Mouse (Mus musculus): ENCODE measurements around the gene Gm45062. TPM values are rescaled to one million over a fixed set of nuclear protein-coding genes. Genes with fewer than 3 reads are reported as not detected.

The Gm45062 gene
- polyA plus RNA-seq, 1 experiment from 2014 or later, result 8.2 TPM

DNA sequence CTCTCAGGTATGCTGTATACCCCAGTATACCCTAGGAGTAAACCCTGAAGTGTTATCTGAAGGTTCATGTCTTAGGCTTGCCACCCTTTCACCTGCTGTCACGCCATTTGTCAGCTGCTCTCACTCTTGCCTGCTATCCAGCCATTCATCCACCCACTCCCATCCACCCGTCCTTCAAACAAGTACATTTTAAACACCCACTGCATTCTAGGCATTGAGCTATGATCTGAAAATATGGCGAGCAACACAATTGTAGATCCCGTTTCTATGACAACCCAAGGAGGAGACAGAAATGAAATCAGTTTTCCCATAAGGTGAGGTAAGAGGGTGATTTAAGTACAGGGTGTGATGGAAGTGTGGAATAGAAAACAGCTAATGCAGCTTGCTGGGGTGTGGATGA is 378.9 kb downstream of the Gm45062 start:
- Histone ChIP-seq H3K36me3 (ENCODE audit: control insufficient read depth, insufficient read depth, low read length) (no peaks in the 10 kb centered on the region), H3K4me2 (ENCODE audit: low read depth, low read length) (no peak overlapping the region), H3K4me3 (ENCODE audit: low read depth, low read length) (no peak overlapping the region), H3K27me3 (replicated peaks; ENCODE audit: control insufficient read depth, insufficient read depth, low read length) (no peaks in the 10 kb centered on the region), H3K4me1 (ENCODE audit: control insufficient read depth, insufficient read depth, low read length) (no peaks in the 10 kb centered on the region), H3K9ac (ENCODE audit: low read depth, low read length) (no peak overlapping the region), H3K9me3 (ENCODE audit: control insufficient read depth, low read length) (no peaks in the 10 kb centered on the region), H3K27ac (replicated peaks; ENCODE audit: low read depth, low read length) (no peak overlapping the region)
- DNase-seq (ENCODE audit: low spot score) (no peak), ATAC-seq (ENCODE audit: low read depth) (no peak)
- 90% methylated on average over 4 of the region's 4 CpGs for WGBS

DNA sequence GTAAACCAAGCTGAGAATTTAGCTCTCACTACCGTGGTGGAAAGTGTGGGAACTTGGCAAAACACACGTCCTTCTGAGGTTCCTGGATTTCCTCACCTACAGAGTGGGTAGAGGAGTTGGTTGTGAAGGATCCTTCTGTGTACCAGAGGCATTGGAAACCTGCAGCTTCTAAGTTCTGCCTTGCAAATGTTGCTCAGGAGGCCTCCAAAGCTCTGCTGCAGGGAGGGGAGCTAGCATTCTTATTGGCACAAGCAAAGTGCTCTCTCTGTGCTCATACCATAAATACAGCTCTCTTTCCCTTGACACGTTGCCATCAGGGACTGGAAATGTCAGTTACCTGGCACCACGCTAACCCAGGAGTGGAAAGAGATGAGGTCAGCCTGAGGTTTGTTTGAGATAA is 379.6 kb downstream of the Gm45062 start:
- WGBS, result 73% methylated on average over 4 of the region's 4 CpGs

DNA sequence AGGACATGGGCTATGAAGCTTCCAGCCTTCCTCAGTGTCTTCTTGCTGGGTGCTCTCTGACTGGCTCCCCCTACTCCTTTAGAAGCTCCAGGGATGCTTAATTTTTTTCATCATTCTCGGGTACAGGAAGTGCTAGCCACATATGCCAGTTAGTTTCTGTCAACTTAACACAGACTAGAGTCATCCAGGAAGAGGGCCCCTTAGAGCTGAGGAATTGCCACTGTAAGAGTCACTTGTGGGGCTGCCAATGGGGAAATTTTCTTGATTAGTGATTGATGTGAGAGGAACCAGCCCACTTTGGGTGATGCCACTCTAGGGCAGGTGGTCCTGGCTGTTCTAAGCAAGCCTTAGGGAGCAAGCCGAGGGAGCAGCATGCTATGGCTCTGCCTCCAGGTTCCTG is 380.3 kb downstream of the Gm45062 start:
- H3K4me1 ChIP-seq (ENCODE audit: control insufficient read depth, insufficient read depth, low read length), result no peaks in the 10 kb centered on the region
- H3K27me3 ChIP-seq (replicated peaks; ENCODE audit: control insufficient read depth, insufficient read depth, low read length), result no peaks in the 10 kb centered on the region
- no peak overlapping the region for H3K27ac ChIP-seq (replicated peaks; ENCODE audit: low read depth, low read length)
- ATAC-seq (ENCODE audit: low read depth), result no peak
- 80% methylated on average over 2 of the region's 2 CpGs for WGBS
- H3K4me3 ChIP-seq (ENCODE audit: low read depth, low read length), result no peak overlapping the region
- DNase-seq (ENCODE audit: low spot score), result no peak
- H3K9me3 ChIP-seq (ENCODE audit: control insufficient read depth, low read length), result no peaks in the 10 kb centered on the region
- no peaks in the 10 kb centered on the region for H3K36me3 ChIP-seq (ENCODE audit: control insufficient read depth, insufficient read depth, low read length)
- H3K9ac ChIP-seq (ENCODE audit: low read depth, low read length), result no peak overlapping the region
- no peak overlapping the region for H3K4me2 ChIP-seq (ENCODE audit: low read depth, low read length)

More for the DNA sequence above, 379.6 kb downstream of the Gm45062 start:
- ATAC-seq (ENCODE audit: low read depth), result no peak
- H3K4me2 ChIP-seq (ENCODE audit: low read depth, low read length), result no peak overlapping the region
- H3K36me3 ChIP-seq (ENCODE audit: control insufficient read depth, insufficient read depth, low read length), result no peaks in the 10 kb centered on the region
- H3K9me3 ChIP-seq (ENCODE audit: control insufficient read depth, low read length), result no peaks in the 10 kb centered on the region
- H3K9ac ChIP-seq (ENCODE audit: low read depth, low read length), result no peak overlapping the region
- H3K4me1 ChIP-seq (ENCODE audit: control insufficient read depth, insufficient read depth, low read length), result no peaks in the 10 kb centered on the region
- no peak overlapping the region for H3K27ac ChIP-seq (replicated peaks; ENCODE audit: low read depth, low read length)
- H3K4me3 ChIP-seq (ENCODE audit: low read depth, low read length), result no peak overlapping the region
- no peaks in the 10 kb centered on the region for H3K27me3 ChIP-seq (replicated peaks; ENCODE audit: control insufficient read depth, insufficient read depth, low read length)
- peak; percentile 12 for DNase-seq (ENCODE audit: low spot score)

DNA sequence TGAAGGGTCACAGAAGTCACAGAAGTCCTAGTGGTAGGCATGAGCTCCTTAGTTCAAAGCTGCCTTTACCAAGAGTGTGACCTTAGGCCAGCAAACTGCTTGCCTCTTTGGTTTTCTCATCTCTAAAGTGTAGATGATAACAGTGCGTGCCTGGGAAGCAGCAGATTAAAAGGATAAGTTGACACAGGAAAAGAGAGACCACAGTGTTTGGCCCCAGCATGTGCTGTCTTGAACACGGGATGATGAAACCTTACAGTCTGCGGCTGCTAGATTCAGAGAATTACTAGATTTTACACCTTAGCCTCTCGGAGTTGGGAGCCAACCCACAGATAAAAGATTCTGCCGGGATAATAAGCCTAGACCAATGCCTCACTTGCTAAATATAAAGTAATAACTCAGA is 381.6 kb downstream of the Gm45062 start:
- H3K36me3 ChIP-seq (ENCODE audit: control insufficient read depth, insufficient read depth, low read length), result no peaks in the 10 kb centered on the region
- H3K27ac ChIP-seq (replicated peaks; ENCODE audit: low read depth, low read length), result no peak overlapping the region
- no peak for DNase-seq (ENCODE audit: low spot score)
- H3K4me3 ChIP-seq (ENCODE audit: low read depth, low read length), result no peak overlapping the region
- H3K4me2 ChIP-seq (ENCODE audit: low read depth, low read length), result no peak overlapping the region
- H3K9ac ChIP-seq (ENCODE audit: low read depth, low read length), result no peak overlapping the region
- no peaks in the 10 kb centered on the region for H3K9me3 ChIP-seq (ENCODE audit: control insufficient read depth, low read length)
- H3K4me1 ChIP-seq (ENCODE audit: control insufficient read depth, insufficient read depth, low read length), result 0 out of 2 replicates have a peak, but pooled peaks cover 4% of the 10 kb centered on the region
- no peak for ATAC-seq (ENCODE audit: low read depth)
- WGBS, result 82% methylated on average over 5 of the region's 5 CpGs
- H3K27me3 ChIP-seq (replicated peaks; ENCODE audit: control insufficient read depth, insufficient read depth, low read length), result no peaks in the 10 kb centered on the region

DNA sequence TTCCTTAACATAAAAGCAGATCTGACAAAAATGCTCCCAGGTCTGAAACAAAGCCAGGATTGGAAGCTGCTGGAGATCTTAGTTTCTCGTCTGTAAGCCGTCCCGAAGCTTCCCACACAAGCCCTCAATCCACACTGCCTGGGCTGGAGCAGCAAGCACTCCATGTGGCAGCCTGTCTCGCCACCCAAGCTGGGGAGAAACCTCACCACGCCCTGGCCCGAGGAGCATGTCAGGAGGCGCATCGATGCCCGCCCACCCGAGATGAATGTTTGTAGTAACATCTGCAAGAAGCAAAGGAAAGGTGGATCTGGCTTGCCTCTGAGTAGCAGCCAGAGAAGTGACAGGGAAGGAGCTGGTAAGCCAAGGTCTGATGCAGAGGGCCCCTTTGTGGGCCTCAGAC is 385.5 kb downstream of the Gm45062 start:
- H3K27me3 ChIP-seq (replicated peaks; ENCODE audit: control insufficient read depth, insufficient read depth, low read length), result no peaks in the 10 kb centered on the region
- peak overlapping the region; percentile 58; the same call in 1 of the 2 replicates for H3K27ac ChIP-seq (replicated peaks; ENCODE audit: low read depth, low read length)
- no peak overlapping the region for H3K4me2 ChIP-seq (ENCODE audit: low read depth, low read length)
- WGBS, result 69% methylated on average over 10 of the region's 10 CpGs
- H3K4me3 ChIP-seq (ENCODE audit: low read depth, low read length), result no peak overlapping the region
- H3K9me3 ChIP-seq (ENCODE audit: control insufficient read depth, low read length), result no peaks in the 10 kb centered on the region
- no peak overlapping the region for H3K9ac ChIP-seq (ENCODE audit: low read depth, low read length)
- 0 out of 2 replicates have a peak, but pooled peaks cover 4% of the 10 kb centered on the region for H3K4me1 ChIP-seq (ENCODE audit: control insufficient read depth, insufficient read depth, low read length)
- DNase-seq (ENCODE audit: low spot score), result peak; percentile 56
- no peak for ATAC-seq (ENCODE audit: low read depth)
- H3K36me3 ChIP-seq (ENCODE audit: control insufficient read depth, insufficient read depth, low read length), result no peaks in the 10 kb centered on the region

DNA sequence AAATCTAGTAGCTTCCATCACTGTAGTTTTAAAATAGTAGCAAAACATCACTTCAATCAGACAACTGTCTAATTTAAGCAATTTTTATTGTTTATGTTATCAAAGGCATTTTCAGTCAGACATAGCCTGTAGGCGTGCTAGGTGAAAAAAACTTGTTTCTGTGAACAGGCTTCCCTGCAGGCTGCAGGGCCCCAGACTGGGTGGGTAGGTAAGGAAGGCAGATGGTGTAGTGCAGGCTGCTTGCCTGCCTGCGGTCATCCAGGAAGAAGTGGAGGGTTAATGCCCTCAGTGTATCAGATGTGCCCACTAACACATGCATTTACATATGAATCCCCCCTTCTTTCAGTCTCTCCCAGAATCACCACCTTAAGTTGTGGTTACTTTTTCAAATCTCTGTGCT is 386.5 kb downstream of the Gm45062 start:
- no peak for ATAC-seq (ENCODE audit: low read depth)
- H3K4me3 ChIP-seq (ENCODE audit: low read depth, low read length), result no peak overlapping the region
- 50% methylated on average over 2 of the region's 2 CpGs for WGBS

More for the DNA sequence above, 386.5 kb downstream of the Gm45062 start:
- 0 out of 2 replicates have a peak, but pooled peaks cover 4% of the 10 kb centered on the region for H3K4me1 ChIP-seq (ENCODE audit: control insufficient read depth, insufficient read depth, low read length)
- no peaks in the 10 kb centered on the region for H3K27me3 ChIP-seq (replicated peaks; ENCODE audit: control insufficient read depth, insufficient read depth, low read length)
- H3K9me3 ChIP-seq (ENCODE audit: control insufficient read depth, low read length), result no peaks in the 10 kb centered on the region
- H3K9ac ChIP-seq (ENCODE audit: low read depth, low read length), result no peak overlapping the region
- no peak for DNase-seq (ENCODE audit: low spot score)
- no peaks in the 10 kb centered on the region for H3K36me3 ChIP-seq (ENCODE audit: control insufficient read depth, insufficient read depth, low read length)
- H3K4me2 ChIP-seq (ENCODE audit: low read depth, low read length), result no peak overlapping the region
- no peak overlapping the region for H3K27ac ChIP-seq (replicated peaks; ENCODE audit: low read depth, low read length)

Other genes with a start within 250 kb of the Gm45062 start
- 1.1 and 1.3 TPM in 2 replicates for gene Col28a1, start 66.8 kb upstream of the Gm45062 start, polyA plus RNA-seq (2014; fragmentation: Nextera tagmentation; extraction: Ambion mirVana)
- 26.2 and 29.3 TPM in 2 replicates for gene Mios, start 50.2 kb upstream of the Gm45062 start, polyA plus RNA-seq (2014; fragmentation: Nextera tagmentation; extraction: Ambion mirVana)
- 133 and 137 TPM in 2 replicates for gene Rpa3, start 277 bp upstream of the Gm45062 start, polyA plus RNA-seq (2014; fragmentation: Nextera tagmentation; extraction: Ambion mirVana)
- 19.1 and 20.0 TPM in 2 replicates for gene Umad1, start 162 bp upstream of the Gm45062 start, polyA plus RNA-seq (2014; fragmentation: Nextera tagmentation; extraction: Ambion mirVana)